ENCODE assay signal across 10 mouse cellular contexts in genomic region chr7:101452669-101453068, GRCm38 (mm10). TPM values are rescaled to one million over a fixed set of nuclear protein-coding genes. Genes with fewer than 3 reads are reported as not detected.
DNase-seq lines count a peak whose midpoint lies in the region; ATAC-seq and TF ChIP-seq lines count a peak whose summit lies in the region.
"Had no signal": no experiment of that assay in that cellular context is flagged by ENCODE, and none has a peak within 500 bp of the region (broad histone marks: within the 10 kb centered on the region; RNA-seq: fewer than 3 reads in every experiment).

No protein-coding gene starts in this region.

- 85% methylated on average over 3 of the region's 3 CpGs for WGBS in lung, embryonic 14.5 days
- WGBS in forebrain, embryonic 12.5 days: 88% methylated on average over 3 of the region's 3 CpGs
- 91% methylated on average over 3 of the region's 3 CpGs for WGBS in neural tube, embryonic 15.5 days

- no peak for TF ChIP-seq CTCF in lung, embryonic 14.5 days (IDR thresholded peaks at IDR 0.05; ENCODE audit: low read depth)

- ATAC-seq in lung, embryonic 14.5 days (ENCODE audit: insufficient read depth): no peak
- ATAC-seq in forebrain, embryonic 12.5 days (ENCODE audit: low FRiP score): no peak
- no peak for ATAC-seq in neural tube, embryonic 15.5 days (ENCODE audit: low FRiP score)

- peak overlapping the region; percentile 54; the same call in 1 of the 2 replicates for H3K4me3 ChIP-seq in lung, embryonic 14.5 days (ENCODE audit: low read depth, low read length)
- H3K4me3 ChIP-seq in forebrain, embryonic 12.5 days (replicated peaks): no peak overlapping the region
- H3K4me3 ChIP-seq in neural tube, embryonic 15.5 days (replicated peaks): 0 out of 2 replicates have a peak overlapping the region, but pooled peaks have one; percentile 55
- H3K4me3 ChIP-seq: erythroblast, embryonic 14.5 days had no signal

- H3K27ac ChIP-seq in lung, embryonic 14.5 days (ENCODE audit: low read depth): no peak overlapping the region
- no peak overlapping the region for H3K27ac ChIP-seq in forebrain, embryonic 12.5 days
- H3K27ac ChIP-seq in neural tube, embryonic 15.5 days (replicated peaks): no peak overlapping the region
- H3K27ac ChIP-seq: limb, embryonic 12.5 days had no signal

- H3K4me2 ChIP-seq in lung, embryonic 14.5 days: peak overlapping the region; percentile 99
- H3K4me2 ChIP-seq in forebrain, embryonic 12.5 days: peak overlapping the region; percentile 13; the same call in 1 of the 2 replicates
- peak overlapping the region; percentile 100 for H3K4me2 ChIP-seq in neural tube, embryonic 15.5 days

- no peaks in the 10 kb centered on the region for H3K36me3 ChIP-seq in lung, embryonic 14.5 days (ENCODE audit: insufficient read depth)
- H3K36me3 ChIP-seq in forebrain, embryonic 12.5 days (replicated peaks): no peaks in the 10 kb centered on the region
- no peaks in the 10 kb centered on the region for H3K36me3 ChIP-seq in neural tube, embryonic 15.5 days
- H3K36me3 ChIP-seq: limb, embryonic 12.5 days had no signal

- H3K9ac ChIP-seq in lung, embryonic 14.5 days: no peak overlapping the region
- H3K9ac ChIP-seq in forebrain, embryonic 12.5 days: no peak overlapping the region
- H3K9ac ChIP-seq in neural tube, embryonic 15.5 days (replicated peaks): no peak overlapping the region
- H3K9ac ChIP-seq: limb, embryonic 12.5 days had no signal

- H3K4me1 ChIP-seq in lung, embryonic 14.5 days (ENCODE audit: insufficient read depth): no peaks in the 10 kb centered on the region
- H3K4me1 ChIP-seq in forebrain, embryonic 12.5 days: 0 out of 2 replicates have a peak, but pooled peaks cover 8% of the 10 kb centered on the region
- H3K4me1 ChIP-seq in neural tube, embryonic 15.5 days: peaks cover 37% of the 10 kb centered on the region

- no peaks in the 10 kb centered on the region for H3K9me3 ChIP-seq in lung, embryonic 14.5 days (ENCODE audit: low read depth, low read length)
- H3K9me3 ChIP-seq in forebrain, embryonic 12.5 days: no peaks in the 10 kb centered on the region
- H3K9me3 ChIP-seq in neural tube, embryonic 15.5 days (replicated peaks): no peaks in the 10 kb centered on the region
- H3K9me3 ChIP-seq: limb, embryonic 12.5 days had no signal

- H3K27me3 ChIP-seq in lung, embryonic 14.5 days (ENCODE audit: insufficient read depth, low read length): peaks cover 16% of the 10 kb centered on the region; the same call in 1 of the 2 replicates
- peaks cover 38% of the 10 kb centered on the region for H3K27me3 ChIP-seq in forebrain, embryonic 12.5 days
- peaks cover 30% of the 10 kb centered on the region for H3K27me3 ChIP-seq in neural tube, embryonic 15.5 days (replicated peaks)

- no peak for DNase-seq in lung, embryonic 14.5 days
- DNase-seq in lung, postnatal 10 days: no peak
- peak; percentile 28 for DNase-seq in induced T-regulatory cell, adult 2 months (ENCODE audit: low read depth)
- no peak for DNase-seq in right cerebral cortex, adult 18-20 months
- DNase-seq in adrenal gland, adult 8-10 months: no peak

RNA-seq across cellular contexts. Expression of gene Pde2a, which starts 31.2 kb away (rescaled TPM):
- 14.3 and 29.3 TPM in 2 replicates for polyA plus RNA-seq in lung, embryonic 14.5 days (2014; fragmentation: Nextera tagmentation; extraction: Ambion mirVana)
- polyA plus RNA-seq in forebrain, embryonic 12.5 days (2016; fragmentation: Nextera tagmentation; extraction: Ambion mirVana): 23.1 and 25.7 TPM in 2 replicates
- 27.9 and 28.5 TPM in 2 replicates for polyA plus RNA-seq in neural tube, embryonic 15.5 days (2015; fragmentation: Nextera tagmentation; extraction: Ambion mirVana)
- 100 to 1,000 TPM; 219 to 291 (median 255) TPM for total RNA-seq in adrenal gland, adult 8-10 months (2022)

RNA-seq across cellular contexts. Expression of gene Gm45837, which starts 42.0 kb away (rescaled TPM):
- 12.2 TPM in 1 of 2 replicates, not detected in the other for polyA plus RNA-seq in lung, embryonic 14.5 days (2014; fragmentation: Nextera tagmentation; extraction: Ambion mirVana)
- polyA plus RNA-seq in forebrain, embryonic 12.5 days (2016; fragmentation: Nextera tagmentation; extraction: Ambion mirVana): not detected in 2 replicates
- polyA plus RNA-seq in neural tube, embryonic 15.5 days (2015; fragmentation: Nextera tagmentation; extraction: Ambion mirVana): 0.99 TPM in 1 of 2 replicates, not detected in the other
- total RNA-seq in adrenal gland, adult 8-10 months (2022): 1 to 10 TPM in 2 of 4 experiments, not detected in 2; 4.4 to 8.6 TPM
- polyA plus RNA-seq: erythroblast, embryonic 14.5 days; limb, embryonic 12.5 days; thymus, postnatal 0 days had no signal

Comparison
In these comparisons a context has a peak if more than half of its experiments do, and no peak if none do; other contexts are left out.
1. H3K4me2 ChIP-seq: peak in every context shown above with its lines; median percentile 100 in neural tube, embryonic 15.5 days; 99 in lung, embryonic 14.5 days; 13 in forebrain, embryonic 12.5 days.